Mouse (Mus musculus): ENCODE results near the gene Micall1. TPM values are rescaled to one million over a fixed set of nuclear protein-coding genes. Genes with fewer than 3 reads are reported as not detected.

Gene Micall1
- polyA plus RNA-seq, 1 experiment from 2014 or later, result 5.5 TPM

DNA sequence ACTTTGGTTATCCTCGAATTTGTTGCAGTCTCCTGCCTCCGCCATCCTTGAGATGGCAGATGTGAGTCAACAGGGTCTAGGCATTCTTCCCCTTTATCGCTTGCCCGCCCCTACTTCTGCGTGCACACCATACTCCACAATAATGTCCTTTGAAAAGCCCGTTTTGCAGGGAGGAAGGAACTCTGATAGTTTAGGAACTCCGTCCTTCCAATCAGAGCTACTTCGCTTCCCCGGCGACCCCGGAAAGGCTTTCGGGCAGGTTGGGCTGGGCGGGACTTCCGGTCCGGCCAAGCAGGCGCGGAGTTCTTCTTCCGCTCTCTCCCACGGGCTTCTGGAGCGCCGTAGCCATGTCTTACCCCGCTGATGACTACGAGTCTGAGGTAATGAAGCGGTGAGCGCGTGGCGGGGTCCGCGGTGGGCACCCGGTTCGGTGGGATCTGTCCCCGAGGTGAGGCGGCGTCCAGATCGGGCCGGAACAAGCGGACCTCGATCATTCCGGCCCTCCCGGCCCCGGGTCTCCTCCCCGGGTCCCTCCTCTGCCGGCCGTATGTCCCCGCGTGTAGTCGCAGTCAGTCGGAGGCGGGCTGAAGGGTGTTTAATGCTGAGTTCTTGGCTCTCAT, 33.7 kb upstream of the Micall1 start, which contains the start of gene Eif3l:
Gene Eif3l (plus strand): TSS at position 267 of the 620 bp plus-strand sequence.
- peak; percentile 90 for DNase-seq (ENCODE audit: extremely low spot score, low spot score)
- Histone ChIP-seq H3K4me3 (peak within 1 kb of the TSS; percentile 95), H3K27me3 (ENCODE audit: poor library complexity, severe bottlenecking) (no peaks in the 10 kb centered on the region), H3K27ac (peak within 1 kb of the TSS; percentile 89), H3K9me3 (no peaks in the 10 kb centered on the region), H3K4me1 (peaks cover 28% of the 10 kb centered on the region), H3K36me3 (replicated peaks) (peaks cover 39% of the 10 kb centered on the region)
- WGBS, result under 1% methylated on average over 49 of the region's 49 CpGs

DNA sequence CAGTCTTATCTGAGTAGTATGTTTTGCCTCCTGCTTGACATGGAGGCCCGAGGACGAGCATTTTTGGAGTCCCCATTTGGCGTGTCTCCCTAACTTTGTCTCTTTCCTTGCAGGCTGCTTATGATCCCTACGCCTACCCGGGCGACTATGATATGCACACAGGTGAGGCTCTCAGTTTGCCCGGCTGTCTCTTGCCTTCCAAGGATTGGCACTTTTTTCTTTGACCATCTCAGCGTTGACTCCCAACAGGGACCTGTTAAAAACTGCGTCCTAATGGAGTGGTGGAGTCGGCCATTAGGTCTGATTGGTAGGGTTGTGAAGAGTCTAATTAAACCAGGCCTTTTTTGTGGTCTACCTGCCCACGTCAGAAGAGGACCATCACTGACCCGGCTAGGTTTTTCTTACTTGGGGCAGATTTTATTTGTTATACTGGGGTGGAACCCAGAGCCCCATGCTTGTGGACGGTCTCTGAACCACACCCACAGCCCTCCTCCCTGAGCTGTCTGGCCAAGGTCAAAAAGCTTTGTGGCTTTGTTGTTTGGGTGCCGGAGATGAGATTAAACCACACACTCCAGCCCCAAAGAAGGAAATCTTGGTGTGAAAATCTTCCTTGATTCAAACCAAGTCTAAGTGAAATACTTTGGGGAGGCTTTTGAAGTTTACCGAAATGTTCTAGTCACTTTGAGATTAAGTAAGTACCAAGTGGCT, 32.9 kb upstream of the Micall1 start:
- H3K4me1 ChIP-seq, result peaks cover 28% of the 10 kb centered on the region
- H3K36me3 ChIP-seq (replicated peaks), result peaks cover 46% of the 10 kb centered on the region
- no peak for DNase-seq (ENCODE audit: extremely low spot score, low spot score)
- H3K27me3 ChIP-seq (ENCODE audit: poor library complexity, severe bottlenecking), result no peaks in the 10 kb centered on the region
- peak overlapping the region; percentile 89 for H3K27ac ChIP-seq
- H3K9me3 ChIP-seq, result no peaks in the 10 kb centered on the region
- H3K4me3 ChIP-seq, result peak overlapping the region; percentile 95
- WGBS, result 39% methylated on average over 15 of the region's 15 CpGs

- Histone ChIP-seq H3K36me3 (replicated peaks) (peaks cover 84% of the 10 kb centered on the region), H3K9me3 (no peaks in the 10 kb centered on the region), H3K27me3 (ENCODE audit: poor library complexity, severe bottlenecking) (no peaks in the 10 kb centered on the region), H3K27ac (no peak overlapping the region), H3K4me1 (peaks cover 19% of the 10 kb centered on the region), H3K4me3 (no peak overlapping the region)
- DNase-seq (ENCODE audit: extremely low spot score, low spot score), result no peak
- 96% methylated on average over 7 of the region's 7 CpGs for WGBS
These were observed 29.1 kb upstream of the Micall1 start for GRCm38 (mm10) chr15:79079567-79079966.

DNA sequence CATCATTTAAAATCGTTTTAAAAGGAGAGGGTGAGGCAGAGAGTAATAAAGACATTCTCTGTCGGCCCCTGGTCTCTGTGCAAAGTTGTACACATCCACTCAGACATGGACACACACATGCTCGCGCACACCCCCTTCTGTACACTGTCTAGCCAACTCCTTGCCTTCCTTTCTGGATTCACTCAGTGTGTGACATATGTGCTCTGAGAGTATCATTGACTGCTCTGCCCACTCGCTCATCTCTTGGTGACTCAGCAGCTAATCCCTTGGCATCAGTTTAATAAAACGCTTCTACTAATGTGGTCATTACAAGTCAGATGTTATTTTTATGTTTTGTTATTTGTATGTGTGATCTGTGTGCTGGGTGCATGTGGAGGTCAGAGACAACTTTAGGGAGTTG, 16.4 kb upstream of the Micall1 start:
- 92% methylated on average over 6 of the region's 6 CpGs for WGBS
- peaks cover 7% of the 10 kb centered on the region for H3K4me1 ChIP-seq
- no peaks in the 10 kb centered on the region for H3K27me3 ChIP-seq (ENCODE audit: poor library complexity, severe bottlenecking)
- H3K36me3 ChIP-seq (replicated peaks), result peaks cover 93% of the 10 kb centered on the region
- H3K4me3 ChIP-seq, result no peak overlapping the region
- no peak overlapping the region for H3K27ac ChIP-seq
- no peak for DNase-seq (ENCODE audit: extremely low spot score, low spot score)
- no peaks in the 10 kb centered on the region for H3K9me3 ChIP-seq

DNA sequence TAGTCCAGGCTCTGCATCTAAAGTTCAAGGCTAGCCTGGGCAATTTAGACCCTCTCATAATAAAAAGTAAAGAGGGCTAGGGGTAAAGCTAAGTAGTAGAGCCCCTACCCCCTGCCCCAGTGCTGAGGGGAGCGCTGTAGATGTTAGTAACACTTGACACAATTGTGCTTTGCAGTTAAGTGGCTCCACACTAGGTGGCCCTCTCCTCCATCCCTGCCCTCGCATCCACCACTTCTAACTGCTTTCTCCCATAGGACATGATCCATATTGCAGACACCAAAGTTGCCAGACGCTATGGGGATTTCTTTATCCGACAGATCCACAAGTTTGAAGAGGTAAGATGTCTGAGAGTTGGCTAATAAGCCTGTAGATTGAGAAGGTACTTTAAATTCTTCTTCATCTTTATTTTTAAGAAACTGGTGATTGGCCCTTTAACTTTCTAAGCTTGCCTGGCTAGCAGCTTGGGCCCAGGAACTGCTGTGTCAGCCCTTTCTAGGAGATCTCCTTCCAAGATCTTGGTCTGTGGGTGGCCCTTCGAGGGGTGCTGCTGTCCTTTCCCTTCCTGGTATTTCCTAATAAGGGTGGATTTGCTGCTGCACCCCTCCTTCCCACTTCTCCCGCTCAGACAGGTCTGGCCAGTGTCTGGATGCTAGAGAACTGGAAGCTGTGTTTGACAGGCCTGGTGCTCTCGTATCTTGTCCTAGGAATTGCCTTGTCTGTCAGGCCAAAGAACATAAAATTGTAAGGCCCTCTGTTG, 15.4 kb upstream of the Micall1 start:
- DNase-seq (ENCODE audit: extremely low spot score, low spot score), result no peak
- Histone ChIP-seq H3K9me3 (no peaks in the 10 kb centered on the region), H3K4me1 (peaks cover 17% of the 10 kb centered on the region), H3K36me3 (replicated peaks) (peaks cover 85% of the 10 kb centered on the region), H3K27ac (no peak overlapping the region), H3K27me3 (ENCODE audit: poor library complexity, severe bottlenecking) (no peaks in the 10 kb centered on the region), H3K4me3 (no peak overlapping the region)
- 79% methylated on average over 7 of the region's 7 CpGs for WGBS

DNA sequence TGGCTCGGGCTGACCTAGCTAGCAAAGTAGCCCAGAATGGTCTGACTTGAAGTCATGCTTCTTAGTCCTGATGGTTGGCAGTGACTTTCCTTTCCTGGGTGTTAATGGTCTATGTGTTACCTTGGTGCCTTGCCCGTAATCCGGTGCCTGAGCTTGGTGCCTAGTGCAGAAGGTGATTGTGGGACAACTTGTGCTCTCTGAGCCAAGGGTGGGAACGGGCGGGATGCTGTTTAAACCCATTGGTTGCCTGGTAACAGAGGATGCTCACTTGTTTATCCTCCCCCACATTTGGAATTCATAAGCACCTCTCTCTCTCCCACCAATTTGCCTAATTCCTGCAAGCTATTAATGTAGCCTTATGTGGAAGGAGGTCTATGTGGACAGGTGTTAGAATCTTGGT, 13.2 kb upstream of the Micall1 start:
- Histone ChIP-seq H3K9me3 (no peaks in the 10 kb centered on the region), H3K4me1 (peaks cover 32% of the 10 kb centered on the region), H3K27me3 (ENCODE audit: poor library complexity, severe bottlenecking) (no peaks in the 10 kb centered on the region), H3K4me3 (no peak overlapping the region), H3K36me3 (replicated peaks) (peaks cover 63% of the 10 kb centered on the region), H3K27ac (no peak overlapping the region)
- WGBS, result 93% methylated on average over 5 of the region's 5 CpGs
- DNase-seq (ENCODE audit: extremely low spot score, low spot score), result no peak

DNA sequence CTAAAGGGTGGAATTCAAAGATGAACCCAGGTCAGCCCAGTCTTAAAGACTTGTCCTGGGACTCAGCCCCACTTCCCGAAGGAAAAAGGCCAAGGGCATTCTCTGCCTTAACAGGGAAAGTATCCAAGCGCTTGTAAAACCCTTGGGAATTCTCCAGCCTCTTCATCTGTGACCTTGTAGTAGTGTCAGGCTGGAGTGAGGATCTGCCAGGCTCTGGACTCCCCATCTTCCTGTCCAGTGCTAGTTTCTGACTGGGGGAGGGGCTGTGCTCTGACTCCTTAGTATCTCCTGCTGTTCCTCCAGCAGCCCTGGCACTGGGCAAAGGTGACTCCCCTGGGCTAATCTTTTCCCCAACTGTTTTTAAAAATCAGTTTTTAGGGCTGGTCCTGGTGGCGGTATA, 12.1 kb upstream of the Micall1 start:
- no peaks in the 10 kb centered on the region for H3K9me3 ChIP-seq
- no peak overlapping the region for H3K27ac ChIP-seq
- H3K4me3 ChIP-seq, result no peak overlapping the region
- peaks cover 39% of the 10 kb centered on the region for H3K4me1 ChIP-seq
- DNase-seq (ENCODE audit: extremely low spot score, low spot score), result no peak
- 78% methylated on average over 3 of the region's 3 CpGs for WGBS
- H3K27me3 ChIP-seq (ENCODE audit: poor library complexity, severe bottlenecking), result no peaks in the 10 kb centered on the region
- peaks cover 52% of the 10 kb centered on the region for H3K36me3 ChIP-seq (replicated peaks)

DNA sequence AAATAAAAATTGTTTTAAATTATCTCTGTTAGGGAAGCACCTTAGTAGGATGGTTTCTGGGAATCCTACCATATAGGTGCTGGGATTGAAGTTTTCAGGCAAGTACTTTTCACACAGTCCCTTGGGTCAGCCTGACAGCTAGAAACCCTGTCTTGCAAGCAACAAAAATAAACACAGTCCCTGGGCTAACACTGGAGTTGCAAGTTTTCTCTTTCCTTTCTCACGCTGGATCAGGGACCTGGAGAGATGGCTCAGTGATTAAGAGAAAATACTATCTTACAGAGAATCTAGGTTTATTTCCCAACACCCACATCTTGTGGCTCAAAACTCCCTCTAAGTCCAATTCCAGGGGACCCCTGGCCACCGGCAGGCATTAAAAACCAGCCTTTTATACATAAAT, 11.6 kb upstream of the Micall1 start:
- Histone ChIP-seq H3K4me3 (no peak overlapping the region), H3K27me3 (ENCODE audit: poor library complexity, severe bottlenecking) (no peaks in the 10 kb centered on the region), H3K9me3 (no peaks in the 10 kb centered on the region), H3K4me1 (peaks cover 43% of the 10 kb centered on the region), H3K36me3 (replicated peaks) (peaks cover 46% of the 10 kb centered on the region), H3K27ac (no peak overlapping the region)
- WGBS, result 44% methylated on average over 2 of the region's 2 CpGs
- DNase-seq (ENCODE audit: extremely low spot score, low spot score), result no peak

DNA sequence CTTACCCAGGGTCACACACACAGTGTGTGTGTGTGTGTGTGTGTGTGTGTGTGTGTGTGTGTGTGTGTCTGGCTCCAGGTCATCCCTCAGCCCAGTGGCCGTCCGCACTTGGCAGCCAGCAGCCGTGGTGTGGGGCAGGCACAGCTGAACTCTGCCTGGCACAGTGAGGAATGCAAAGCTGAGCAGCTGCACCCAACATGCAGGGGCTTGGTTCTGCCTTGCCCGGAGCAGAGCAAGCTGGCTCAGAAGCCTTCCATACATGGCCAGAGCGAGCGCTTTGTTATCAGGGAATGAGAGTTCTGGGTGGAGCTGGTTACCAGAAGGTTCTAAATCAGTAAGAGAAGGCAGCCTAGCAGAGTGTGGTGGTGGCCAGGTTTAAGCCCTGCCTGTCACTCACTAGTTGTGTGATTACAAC, 11.1 kb upstream of the Micall1 start:
- Histone ChIP-seq H3K27ac (peak overlapping the region; percentile 30; the same call in 1 of the 2 replicates), H3K4me1 (peaks cover 43% of the 10 kb centered on the region), H3K9me3 (no peaks in the 10 kb centered on the region), H3K36me3 (replicated peaks) (peaks cover 41% of the 10 kb centered on the region), H3K4me3 (no peak overlapping the region; the same call in 1 of the 2 replicates), H3K27me3 (ENCODE audit: poor library complexity, severe bottlenecking) (no peaks in the 10 kb centered on the region)
- no peak for DNase-seq (ENCODE audit: extremely low spot score, low spot score)
- 69% methylated on average over 6 of the region's 6 CpGs for WGBS

GRCm38 (mm10) chr15:79098220-79098619, 10.5 kb upstream of the Micall1 start:
- 72% methylated on average over 5 of the region's 5 CpGs for WGBS

GRCm38 (mm10) chr15:79098868-79099267, 9.8 kb upstream of the Micall1 start:
- Histone ChIP-seq H3K36me3 (replicated peaks) (peaks cover 29% of the 10 kb centered on the region), H3K27ac (0 out of 2 replicates have a peak overlapping the region, but pooled peaks have one; percentile 21), H3K4me3 (no peak overlapping the region), H3K27me3 (ENCODE audit: poor library complexity, severe bottlenecking) (no peaks in the 10 kb centered on the region), H3K9me3 (no peaks in the 10 kb centered on the region), H3K4me1 (peaks cover 43% of the 10 kb centered on the region)
- no peak for DNase-seq (ENCODE audit: extremely low spot score, low spot score)
- 58% methylated on average over 7 of the region's 7 CpGs for WGBS

More at GRCm38 (mm10) chr15:79098220-79098619, 10.5 kb upstream of the Micall1 start:
- no peak overlapping the region for H3K4me3 ChIP-seq
- peaks cover 35% of the 10 kb centered on the region for H3K36me3 ChIP-seq (replicated peaks)
- H3K27me3 ChIP-seq (ENCODE audit: poor library complexity, severe bottlenecking), result no peaks in the 10 kb centered on the region
- peaks cover 43% of the 10 kb centered on the region for H3K4me1 ChIP-seq
- DNase-seq (ENCODE audit: extremely low spot score, low spot score), result no peak
- no peaks in the 10 kb centered on the region for H3K9me3 ChIP-seq
- H3K27ac ChIP-seq, result no peak overlapping the region

GRCm38 (mm10) chr15:79099456-79099855, 9.2 kb upstream of the Micall1 start:
- no peaks in the 10 kb centered on the region for H3K27me3 ChIP-seq (ENCODE audit: poor library complexity, severe bottlenecking)
- H3K4me1 ChIP-seq, result peaks cover 43% of the 10 kb centered on the region
- no peak overlapping the region for H3K4me3 ChIP-seq
- WGBS, result 69% methylated on average over 4 of the region's 4 CpGs
- H3K36me3 ChIP-seq (replicated peaks), result peaks cover 23% of the 10 kb centered on the region
- no peak for DNase-seq (ENCODE audit: extremely low spot score, low spot score)
- H3K9me3 ChIP-seq, result no peaks in the 10 kb centered on the region
- H3K27ac ChIP-seq, result 0 out of 2 replicates have a peak overlapping the region, but pooled peaks have one; percentile 21

Measured in forebrain, embryonic 10.5 days (tissue).